Mouse (Mus musculus) T-helper 2 cell (primary cell): ENCODE results near the gene Plekhd1.

Source experiments
- in situ Hi-C: fragments of 300-600 bp; cut with MboI, MseI; formaldehyde crosslinking; loops from one replicate; pipeline ENCODE4 v1.15.1; 2025; ENCODE audit warnings: high pct_unique_total_duplicates

Gene Plekhd1

DNA sequence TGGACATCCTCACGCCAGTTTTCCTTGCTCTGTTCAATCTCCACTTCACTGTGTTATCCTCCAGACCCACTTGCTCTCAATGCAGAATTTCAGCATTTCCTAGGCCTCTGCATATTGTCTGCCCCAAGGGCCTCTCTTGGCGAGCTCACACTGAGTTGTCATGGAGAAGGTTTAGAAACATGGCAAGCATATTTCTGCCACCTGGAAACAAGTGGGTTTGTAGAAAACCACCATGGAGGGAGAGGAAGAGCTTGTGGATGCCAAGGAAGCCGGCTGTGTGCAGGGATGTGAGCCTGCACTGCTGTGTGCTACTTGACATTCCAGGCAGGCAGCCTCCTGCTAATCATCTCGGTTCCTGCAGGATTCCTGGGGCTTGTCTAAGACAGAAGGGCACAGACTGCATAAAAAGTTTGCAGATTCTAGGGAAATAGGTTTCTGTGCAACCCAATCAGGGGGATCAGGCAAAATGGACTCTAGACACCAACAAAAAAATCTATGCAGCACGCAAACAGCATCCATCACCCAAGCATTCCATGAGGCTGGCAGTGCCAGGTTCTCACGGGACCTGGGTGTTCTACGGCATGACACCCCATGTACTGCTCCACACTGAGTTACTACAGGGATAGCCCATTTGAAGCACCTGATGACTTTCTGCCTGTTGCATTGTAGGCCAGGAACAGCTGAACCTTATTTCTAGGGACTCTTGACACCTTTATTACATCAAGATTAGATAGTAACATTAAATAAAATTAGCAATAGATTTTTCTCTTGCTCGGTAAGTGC lies 53.8 kb downstream of the Plekhd1 start:
- in situ Hi-C loops, result no loop called here

- in situ Hi-C loops, result no loop called here
These were observed 59.2 kb downstream of the Plekhd1 start for GRCm38 (mm10) chr12:80751556-80751955.

- in situ Hi-C loops, result no loop called here
These were observed 65.6 kb downstream of the Plekhd1 start for GRCm38 (mm10) chr12:80757751-80758558.

DNA sequence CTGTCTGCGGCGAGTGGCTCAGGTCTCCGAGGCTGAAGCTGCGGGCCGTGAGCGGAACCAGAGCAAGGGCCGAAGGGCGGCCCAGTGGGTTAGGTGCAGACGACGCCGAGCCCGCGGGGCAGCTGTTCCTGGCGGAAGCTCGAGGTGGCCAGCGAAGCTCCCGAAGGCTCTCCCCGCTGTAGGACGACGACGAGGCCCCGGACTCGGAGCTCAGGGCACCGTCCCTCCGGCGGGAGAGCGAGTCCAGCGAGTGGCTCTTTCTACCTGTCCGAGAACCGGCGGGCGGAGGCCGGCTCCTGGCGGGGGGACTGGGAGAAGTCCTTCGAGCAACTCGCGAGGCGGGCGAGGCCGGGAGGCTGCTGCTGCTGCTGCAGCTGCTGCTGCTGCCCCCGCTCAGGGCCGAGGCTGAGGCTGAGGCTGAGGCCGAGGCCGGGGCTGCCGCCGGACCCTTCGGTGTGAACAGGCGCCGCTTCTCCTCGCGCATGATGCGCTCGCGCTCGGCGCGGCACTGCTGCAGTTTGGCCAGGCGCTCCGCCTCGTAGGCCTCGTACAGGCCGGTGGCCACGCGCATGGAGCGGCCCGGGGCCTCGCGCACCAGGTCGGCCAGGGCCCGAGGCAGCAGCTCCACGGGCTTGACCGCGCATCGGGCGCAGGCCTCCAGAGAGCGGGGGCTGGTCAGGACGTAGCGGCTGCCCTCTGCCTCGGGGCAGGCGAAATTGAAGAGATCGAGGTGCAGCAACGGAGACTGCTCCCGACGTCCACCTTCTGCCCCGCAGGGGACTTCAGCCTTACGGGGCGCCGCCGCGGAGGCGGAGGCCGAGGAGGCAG lies 66.4 kb downstream of the Plekhd1 start:
- in situ Hi-C loops, result no loop called here

DNA sequence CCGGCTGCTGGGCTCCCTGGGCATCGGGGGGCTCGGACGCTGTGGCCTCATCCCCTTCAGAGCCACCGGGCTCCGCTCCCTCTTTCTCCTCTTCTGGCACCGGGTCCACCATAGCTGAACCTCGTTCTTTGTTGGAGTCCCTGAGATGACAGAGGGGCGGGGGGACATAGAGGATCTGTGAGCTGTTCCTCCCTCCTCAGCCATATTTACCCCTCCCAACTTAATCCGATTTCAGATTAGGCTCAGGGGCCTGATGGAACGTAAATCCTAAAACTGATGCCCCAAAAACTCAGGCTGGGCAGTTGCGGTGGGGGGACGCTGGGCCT lies 67.0 kb downstream of the Plekhd1 start:
- in situ Hi-C loops, result no loop called here

GRCm38 (mm10) chr12:80759713-80760395 lies 67.5 kb downstream of the Plekhd1 start:
- in situ Hi-C loops, result loop anchor here (5.0 kb wide), 1 partner anchor 142 kb away; no protein-coding TSS in a partner anchor

DNA sequence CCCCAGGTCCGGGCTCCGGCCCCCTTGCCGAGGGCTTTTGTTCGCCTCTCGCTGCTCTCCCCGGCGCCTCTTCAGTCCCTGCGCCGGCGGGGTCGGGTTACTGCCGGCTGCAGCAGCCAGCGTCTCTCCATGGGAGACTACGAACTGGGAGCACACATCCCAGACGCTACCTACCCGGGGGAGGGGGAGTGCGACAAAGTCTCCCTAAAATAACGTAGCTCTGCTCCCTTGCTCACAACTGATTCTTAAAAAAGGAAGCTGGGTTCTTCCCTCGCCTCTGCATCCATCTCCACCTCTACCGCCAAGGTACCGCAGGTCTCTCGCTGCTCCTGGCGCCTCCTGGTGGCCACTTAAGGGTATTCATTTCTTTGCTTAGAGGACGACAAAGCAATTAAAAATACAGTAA lies 68.0 kb downstream of the Plekhd1 start, which contains the start of gene Ccdc177:
Gene Ccdc177 (minus strand): TSS at position 292 of the 406 bp plus-strand sequence.
- in situ Hi-C loops, result loop anchor here (5.0 kb wide), 1 partner anchor 142 kb away; no protein-coding TSS in a partner anchor

- in situ Hi-C loops, result loop anchor here (5.0 kb wide), 1 partner anchor 139 kb away; no protein-coding TSS in a partner anchor
These were observed 70.6 kb downstream of the Plekhd1 start for GRCm38 (mm10) chr12:80762982-80763381.

DNA sequence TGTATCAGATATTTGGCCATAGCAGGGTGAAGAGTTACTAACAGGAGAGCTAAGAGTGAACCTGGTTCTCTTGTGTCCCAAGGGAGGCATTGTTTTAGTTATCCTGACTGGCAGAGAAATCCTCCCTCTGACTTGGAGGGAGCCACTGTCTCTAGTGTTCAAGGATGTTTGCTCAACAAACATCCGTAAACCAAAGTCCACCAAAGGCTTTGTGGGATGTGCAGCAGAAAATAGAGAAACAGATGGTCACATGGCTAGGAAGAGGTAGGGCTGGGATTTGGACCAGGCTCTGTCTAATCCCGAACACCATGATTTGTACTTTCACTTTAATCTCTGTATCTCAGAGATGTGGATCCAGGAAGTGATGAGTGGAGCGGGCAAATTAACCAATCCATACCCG lies 71.7 kb downstream of the Plekhd1 start:
- in situ Hi-C loops, result loop anchor here (5.0 kb wide), 1 partner anchor 138 kb away; no protein-coding TSS in a partner anchor

- in situ Hi-C loops, result loop anchor here (5.0 kb wide), 1 partner anchor 753 kb away; no protein-coding TSS in a partner anchor
These were observed 77.3 kb downstream of the Plekhd1 start for GRCm38 (mm10) chr12:80769697-80770096.
